Mouse (Mus musculus) liver, embryonic 14.5 days (tissue): Measurements from ENCODE around the gene Card14.

Source experiments
- CTCF ChIP-seq: IDR thresholded peaks from 2 replicates; pipeline ENCODE4 v1.5.1; 2016; ENCODE audit warnings: antibody characterized with exemption, low read depth, control low read depth
- EP300 ChIP-seq: IDR thresholded peaks from 2 replicates; pipeline ENCODE4 v1.6.1; 2016; ENCODE audit warnings: antibody characterized with exemption, low read depth

- TF ChIP-seq CTCF: no peak
- no peak for TF ChIP-seq EP300
These were observed 31.6 kb downstream of the Card14 start for GRCm38 (mm10) chr11:119339179-119339578.
